Mouse (Mus musculus): ENCODE data around the gene Myl6. TPM values are rescaled to one million over a fixed set of nuclear protein-coding genes. Genes with fewer than 3 reads are reported as not detected.
A peak's percentile ranks its signal among the peaks of the same experiment; 100 is the strongest.

Myl6 gene
- polyA plus RNA-seq, 1 experiment from 2014 or later = 524 TPM

DNA sequence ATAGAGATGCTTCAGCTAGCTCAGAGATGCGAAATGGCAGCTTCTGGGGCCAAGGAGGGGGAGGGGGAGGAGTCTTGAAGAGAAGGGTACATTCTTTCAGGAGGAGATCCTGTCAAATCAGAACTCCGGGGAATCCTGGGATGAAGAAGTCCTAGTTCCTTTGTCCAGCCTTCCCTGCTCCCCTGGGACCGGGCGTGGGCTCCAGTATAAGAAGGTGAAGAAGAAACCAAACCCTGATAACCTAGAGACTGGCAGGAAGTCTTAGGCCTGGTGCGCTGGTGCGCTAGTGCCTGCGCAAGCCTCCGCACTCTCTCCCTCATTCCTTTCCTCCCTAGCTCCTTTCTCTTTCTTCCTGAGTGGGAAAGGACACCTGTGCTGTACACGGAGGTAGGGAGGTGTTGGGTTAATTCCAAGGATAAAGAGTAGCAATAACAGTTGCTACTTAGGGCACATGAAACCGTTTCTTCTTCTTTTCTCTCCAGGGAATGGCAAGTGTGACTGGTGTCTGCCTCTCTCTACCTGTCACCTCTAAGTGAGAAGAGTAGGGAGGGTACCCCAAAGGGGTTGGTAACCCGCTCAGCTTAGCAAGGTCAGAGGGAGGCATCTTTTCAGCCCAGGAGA lies 30.3 kb upstream of the Myl6 start:
- H3K4me1 ChIP-seq (replicated peaks) = peaks cover 34% of the 10 kb centered on the region
- ATAC-seq (ENCODE audit: low read depth) (no peak), DNase-seq (no peak)
- peak overlapping the region; percentile 91 for H3K9ac ChIP-seq
- H3K4me2 ChIP-seq = peak overlapping the region; percentile 100
- H3K36me3 ChIP-seq = peaks cover 24% of the 10 kb centered on the region
- peak overlapping the region; percentile 93 for H3K27ac ChIP-seq
- no peaks in the 10 kb centered on the region for H3K9me3 ChIP-seq (replicated peaks)
- H3K27me3 ChIP-seq = 0 out of 2 replicates have a peak, but pooled peaks cover 3% of the 10 kb centered on the region
- WGBS (ENCODE audit: insufficient replicate concordance) = 20% methylated on average over 11 of the region's 11 CpGs
- peak overlapping the region; percentile 87 for H3K4me3 ChIP-seq (replicated peaks)

- Histone ChIP-seq H3K9ac (no peak overlapping the region), H3K4me2 (no peak overlapping the region), H3K36me3 (peaks cover 34% of the 10 kb centered on the region), H3K27ac (no peak overlapping the region), H3K27me3 (0 out of 2 replicates have a peak, but pooled peaks cover 3% of the 10 kb centered on the region), H3K9me3 (replicated peaks) (no peaks in the 10 kb centered on the region), H3K4me1 (replicated peaks) (peaks cover 40% of the 10 kb centered on the region), H3K4me3 (replicated peaks) (no peak overlapping the region)
- 73% methylated on average over 6 of the region's 6 CpGs for WGBS (ENCODE audit: insufficient replicate concordance)
- DNase-seq (no peak), ATAC-seq (ENCODE audit: low read depth) (no peak)
Measured at GRCm38 (mm10) chr10:128522351-128522750, 28.4 kb upstream of the Myl6 start.

DNA sequence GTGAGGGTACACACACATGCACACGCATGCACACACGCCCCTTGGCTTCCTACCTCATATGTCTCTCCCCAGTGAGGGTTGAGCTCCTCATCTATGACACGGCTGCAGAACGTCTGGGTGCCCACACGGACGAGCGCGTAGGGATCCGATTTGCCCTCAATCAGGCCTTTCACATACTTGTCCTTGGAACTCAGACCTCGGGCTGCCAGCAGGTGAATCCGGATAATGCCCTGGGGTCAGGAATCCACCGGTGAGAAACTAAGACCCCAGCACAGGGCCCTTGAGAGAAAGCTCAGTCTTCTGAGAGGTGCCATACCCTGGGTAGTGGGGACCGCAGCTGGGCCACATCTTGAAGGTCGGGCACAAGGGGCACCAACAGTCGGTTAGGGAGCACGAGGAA lies 26.6 kb upstream of the Myl6 start:
- Histone ChIP-seq H3K27me3 (0 out of 2 replicates have a peak, but pooled peaks cover 3% of the 10 kb centered on the region), H3K9ac (no peak overlapping the region)
- ATAC-seq (ENCODE audit: low read depth) = no peak

DNA sequence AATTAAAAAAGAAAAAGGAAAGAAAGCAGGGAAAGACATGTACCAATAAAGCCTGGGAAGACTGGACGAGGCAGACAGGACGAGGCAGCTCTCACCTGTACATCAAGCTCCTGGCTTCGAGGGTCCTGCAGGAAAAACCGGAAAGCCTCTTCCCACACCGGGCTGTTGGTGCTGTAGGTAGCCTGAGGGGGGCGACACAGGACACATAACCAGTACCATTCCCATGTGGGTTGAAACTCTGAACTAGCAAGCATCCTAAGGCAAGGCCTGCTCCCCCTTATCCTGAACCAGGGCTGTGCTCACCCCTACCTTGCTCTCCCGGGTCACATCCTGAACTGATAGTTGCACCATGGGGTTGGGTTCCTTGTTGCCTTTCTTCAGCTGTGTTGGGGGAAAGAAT lies 24.9 kb upstream of the Myl6 start:
- Histone ChIP-seq H3K4me2 (no peak overlapping the region), H3K4me3 (replicated peaks) (no peak overlapping the region), H3K9me3 (replicated peaks) (no peaks in the 10 kb centered on the region), H3K27ac (no peak overlapping the region), H3K27me3 (0 out of 2 replicates have a peak, but pooled peaks cover under 1% of the 10 kb centered on the region), H3K36me3 (peaks cover 56% of the 10 kb centered on the region), H3K9ac (no peak overlapping the region), H3K4me1 (replicated peaks) (peaks cover 36% of the 10 kb centered on the region)
- 74% methylated on average over 7 of the region's 7 CpGs for WGBS (ENCODE audit: insufficient replicate concordance)
- ATAC-seq (ENCODE audit: low read depth) = no peak
- no peak for DNase-seq

More for the DNA sequence above, 26.6 kb upstream of the Myl6 start:
- Histone ChIP-seq H3K27ac (no peak overlapping the region), H3K9me3 (replicated peaks) (no peaks in the 10 kb centered on the region), H3K36me3 (peaks cover 47% of the 10 kb centered on the region), H3K4me1 (replicated peaks) (peaks cover 45% of the 10 kb centered on the region), H3K4me3 (replicated peaks) (no peak overlapping the region), H3K4me2 (no peak overlapping the region)
- WGBS (ENCODE audit: insufficient replicate concordance) = 85% methylated on average over 16 of the region's 16 CpGs
- DNase-seq = no peak

DNA sequence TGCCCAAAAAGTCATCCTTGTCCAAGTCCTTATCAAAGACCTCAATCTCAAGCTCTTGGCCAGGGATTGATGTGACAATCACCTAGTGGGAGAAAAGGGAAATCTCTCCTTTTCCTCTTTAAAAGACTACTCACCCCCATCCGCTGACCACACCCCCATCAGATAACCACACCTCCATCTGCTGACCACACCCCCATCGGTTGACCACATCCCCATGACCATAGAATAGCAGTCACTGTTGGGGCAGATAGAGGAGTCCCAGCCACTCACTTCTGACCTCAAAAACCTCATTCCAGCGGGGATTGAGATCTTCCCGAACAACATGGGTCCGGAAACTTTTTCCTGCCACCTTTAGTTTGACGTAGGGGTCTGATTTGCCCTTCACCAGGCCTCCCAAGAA lies 22.7 kb upstream of the Myl6 start:
- Histone ChIP-seq H3K27me3 (no peaks in the 10 kb centered on the region), H3K9ac (0 out of 2 replicates have a peak overlapping the region, but pooled peaks have one; percentile 22), H3K36me3 (peaks cover 69% of the 10 kb centered on the region), H3K4me3 (replicated peaks) (no peak overlapping the region), H3K27ac (no peak overlapping the region), H3K4me1 (replicated peaks) (peaks cover 35% of the 10 kb centered on the region), H3K4me2 (no peak overlapping the region), H3K9me3 (replicated peaks) (no peaks in the 10 kb centered on the region)
- DNase-seq (no peak), ATAC-seq (ENCODE audit: low read depth) (no peak)
- WGBS (ENCODE audit: insufficient replicate concordance) = 15% methylated on average over 6 of the region's 6 CpGs

GRCm38 (mm10) chr10:128516029-128516428 lies 22.1 kb upstream of the Myl6 start:
- 0 out of 2 replicates have a peak overlapping the region, but pooled peaks have one; percentile 8 for H3K4me3 ChIP-seq (replicated peaks)
- no peaks in the 10 kb centered on the region for H3K27me3 ChIP-seq
- H3K4me2 ChIP-seq = peak overlapping the region; percentile 45
- H3K4me1 ChIP-seq (replicated peaks) = peaks cover 41% of the 10 kb centered on the region
- H3K9me3 ChIP-seq (replicated peaks) = no peaks in the 10 kb centered on the region
- 62% methylated on average over 20 of the region's 20 CpGs for WGBS (ENCODE audit: insufficient replicate concordance)
- no peak overlapping the region; the same call in 1 of the 2 replicates for H3K9ac ChIP-seq
- peaks cover 69% of the 10 kb centered on the region for H3K36me3 ChIP-seq
- ATAC-seq (ENCODE audit: low read depth) (peak; percentile 50; the same call in 1 of the 2 replicates), DNase-seq (peak; percentile 60)
- no peak overlapping the region for H3K27ac ChIP-seq

DNA sequence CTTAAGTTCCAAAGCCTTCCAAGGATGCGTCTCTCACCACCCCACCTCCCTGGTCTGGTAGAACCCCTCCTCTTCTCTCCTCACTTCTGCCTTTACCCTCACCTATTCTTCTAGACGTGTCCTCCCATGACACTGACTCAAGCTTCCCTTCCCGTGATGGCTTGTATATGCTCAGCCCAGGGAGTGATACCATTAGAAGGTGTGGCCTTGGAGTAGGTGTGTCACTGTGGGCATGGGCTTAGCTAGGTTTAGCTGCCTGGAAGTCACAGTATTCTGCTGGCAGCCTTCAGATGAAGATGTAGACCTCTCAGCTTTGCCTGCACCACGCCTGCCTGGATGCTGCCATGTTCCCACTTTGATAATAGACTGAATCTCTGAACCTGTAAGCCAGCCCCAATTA lies 21.1 kb upstream of the Myl6 start:
- no peak for DNase-seq
- peaks cover 51% of the 10 kb centered on the region for H3K4me1 ChIP-seq (replicated peaks)
- ATAC-seq (ENCODE audit: low read depth) = peak; percentile 45; the same call in 1 of the 2 replicates

DNA sequence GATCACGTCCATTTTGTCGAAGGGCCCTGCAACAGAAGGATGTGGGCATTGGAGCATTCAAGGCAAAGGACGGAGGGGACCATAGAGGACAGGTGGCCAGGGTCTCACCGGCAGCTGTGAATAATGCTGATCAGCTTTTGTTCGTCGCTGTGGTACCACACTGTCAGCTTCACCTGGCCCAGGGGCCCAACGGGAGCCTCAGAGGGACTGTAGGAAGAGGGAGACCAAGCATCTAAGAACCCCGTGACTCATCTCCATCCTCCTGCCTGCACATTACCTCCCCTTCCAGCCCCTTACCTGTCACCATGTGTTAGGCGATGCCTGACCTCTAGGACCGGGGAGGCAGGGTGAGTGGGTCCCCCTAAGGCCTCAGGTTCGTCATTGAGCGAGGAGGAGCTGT lies 17.8 kb upstream of the Myl6 start:
- 89% methylated on average over 12 of the region's 12 CpGs for WGBS (ENCODE audit: insufficient replicate concordance)
- H3K4me2 ChIP-seq = no peak overlapping the region
- peaks cover 47% of the 10 kb centered on the region for H3K36me3 ChIP-seq
- H3K4me1 ChIP-seq (replicated peaks) = peaks cover 39% of the 10 kb centered on the region
- no peaks in the 10 kb centered on the region for H3K27me3 ChIP-seq
- no peak overlapping the region for H3K27ac ChIP-seq
- ATAC-seq (ENCODE audit: low read depth) = no peak
- H3K4me3 ChIP-seq (replicated peaks) = no peak overlapping the region
- H3K9ac ChIP-seq = no peak overlapping the region
- no peaks in the 10 kb centered on the region for H3K9me3 ChIP-seq (replicated peaks)
- no peak for DNase-seq

More for the DNA sequence above, 21.1 kb upstream of the Myl6 start:
- Histone ChIP-seq H3K27ac (peak overlapping the region; percentile 45; the same call in 1 of the 2 replicates), H3K4me2 (no peak overlapping the region), H3K36me3 (peaks cover 66% of the 10 kb centered on the region), H3K9ac (no peak overlapping the region), H3K27me3 (no peaks in the 10 kb centered on the region), H3K4me3 (replicated peaks) (no peak overlapping the region), H3K9me3 (replicated peaks) (no peaks in the 10 kb centered on the region)
- WGBS (ENCODE audit: insufficient replicate concordance) = 56% methylated on average over 4 of the region's 4 CpGs

DNA sequence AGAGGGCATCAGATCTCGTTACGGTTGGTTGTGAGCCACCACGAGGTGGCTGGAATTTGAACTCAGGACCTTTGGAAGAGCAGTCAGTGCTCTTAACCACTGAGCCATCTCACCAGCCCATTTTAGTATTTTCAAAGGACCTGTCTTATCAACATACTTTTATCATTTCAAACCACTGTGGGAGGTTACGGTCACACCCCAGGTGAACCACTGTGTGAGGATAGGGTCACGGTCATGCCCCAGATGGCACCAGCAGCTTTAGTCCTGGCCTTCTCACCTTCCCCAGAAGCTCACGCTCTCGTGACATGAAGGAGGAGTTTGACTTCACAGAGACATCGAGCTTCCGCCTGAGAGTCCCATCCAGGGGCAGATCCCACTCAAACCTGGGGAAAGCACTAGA lies 17.2 kb upstream of the Myl6 start:
- Histone ChIP-seq H3K27me3 (no peaks in the 10 kb centered on the region), H3K36me3 (peaks cover 44% of the 10 kb centered on the region), H3K4me3 (replicated peaks) (no peak overlapping the region), H3K4me1 (replicated peaks) (peaks cover 33% of the 10 kb centered on the region), H3K27ac (no peak overlapping the region), H3K4me2 (no peak overlapping the region), H3K9me3 (replicated peaks) (no peaks in the 10 kb centered on the region), H3K9ac (no peak overlapping the region)
- no peak for DNase-seq
- 67% methylated on average over 9 of the region's 9 CpGs for WGBS (ENCODE audit: insufficient replicate concordance)
- ATAC-seq (ENCODE audit: low read depth) = peak; percentile 62

GRCm38 (mm10) chr10:128510301-128510700 lies 16.4 kb upstream of the Myl6 start:
- WGBS (ENCODE audit: insufficient replicate concordance) = 83% methylated on average over 11 of the region's 11 CpGs
- Histone ChIP-seq H3K4me2 (no peak overlapping the region), H3K36me3 (peaks cover 36% of the 10 kb centered on the region), H3K27me3 (no peaks in the 10 kb centered on the region), H3K4me1 (replicated peaks) (peaks cover 26% of the 10 kb centered on the region), H3K4me3 (replicated peaks) (no peak overlapping the region), H3K9ac (no peak overlapping the region), H3K9me3 (replicated peaks) (no peaks in the 10 kb centered on the region), H3K27ac (no peak overlapping the region; the same call in 1 of the 2 replicates)
- ATAC-seq (ENCODE audit: low read depth) = no peak
- DNase-seq = no peak

DNA sequence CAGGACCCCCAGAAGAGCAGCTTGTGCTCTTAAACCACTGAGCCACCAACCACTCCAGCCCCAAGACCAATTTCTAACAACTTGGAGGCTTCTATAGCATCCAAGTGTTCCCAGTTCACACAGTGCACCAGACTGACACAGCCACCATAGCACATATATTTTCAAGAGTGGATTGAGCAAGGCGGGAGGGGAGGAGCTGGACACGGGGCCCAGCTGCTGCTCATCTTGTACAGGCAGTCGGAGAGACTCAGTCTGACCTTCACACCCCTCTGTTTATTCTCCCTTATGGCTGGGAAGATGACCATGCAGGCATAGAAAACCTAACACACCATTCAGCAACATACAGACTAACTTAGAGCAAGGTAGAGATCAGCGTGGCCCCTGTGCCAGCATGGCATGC lies 15.9 kb upstream of the Myl6 start:
- Histone ChIP-seq H3K9ac (no peak overlapping the region), H3K27me3 (no peaks in the 10 kb centered on the region), H3K4me3 (replicated peaks) (no peak overlapping the region), H3K9me3 (replicated peaks) (no peaks in the 10 kb centered on the region), H3K27ac (no peak overlapping the region; the same call in 1 of the 2 replicates), H3K4me2 (no peak overlapping the region), H3K36me3 (peaks cover 32% of the 10 kb centered on the region), H3K4me1 (replicated peaks) (peaks cover 26% of the 10 kb centered on the region)
- DNase-seq (no peak), ATAC-seq (ENCODE audit: low read depth) (no peak)
- WGBS (ENCODE audit: insufficient replicate concordance) = 74% methylated on average over 4 of the region's 4 CpGs

GRCm38 (mm10) chr10:128509203-128509602 lies 15.3 kb upstream of the Myl6 start:
- peaks cover 31% of the 10 kb centered on the region for H3K4me1 ChIP-seq (replicated peaks)
- peaks cover 31% of the 10 kb centered on the region for H3K36me3 ChIP-seq
- 75% methylated on average over 9 of the region's 9 CpGs for WGBS (ENCODE audit: insufficient replicate concordance)
- ATAC-seq (ENCODE audit: low read depth) (no peak), DNase-seq (no peak)
- no peaks in the 10 kb centered on the region for H3K27me3 ChIP-seq
- H3K27ac ChIP-seq = no peak overlapping the region
- no peak overlapping the region for H3K9ac ChIP-seq
- no peaks in the 10 kb centered on the region for H3K9me3 ChIP-seq (replicated peaks)
- H3K4me3 ChIP-seq (replicated peaks) = no peak overlapping the region
- H3K4me2 ChIP-seq = no peak overlapping the region

All from liver, embryonic 13.5 days (tissue).